Mouse (Mus musculus) liver, embryonic 11.5 days (tissue): ENCODE measurements at regions not wholly inside any gene's neighbourhood (a gene's known extent, or its start where the extent isn't known, plus 50 kb on each side); places are given as distances from the start of the nearest gene placed in this dataset.

Experiments used
- ATAC-seq: fragments of 200-750 bp; cut with Nextera tagmentation; replicated peaks from 2 replicates; pipeline ENCODE4 v1.8.0; 2017; ENCODE audit warnings: moderate number of reproducible peaks, mild to moderate bottlenecking, moderate TSS enrichment, moderate library complexity; ENCODE audit not compliant: low FRiP score
- DNase-seq: peaks from one replicate; pipeline ENCODE4 v3.0.0-alpha.2; 2017; ENCODE audit warnings: low spot score
- H3K27ac ChIP-seq: fragments of 300-500 bp; sonication (generic); 2 replicates; pipeline ENCODE4 v1.5.1; 2014; ENCODE audit warnings: mild to moderate bottlenecking, low read depth, low read length, control low read depth
- H3K27me3 ChIP-seq: fragments of 300-500 bp; sonication (generic); replicated peaks from 2 replicates; pipeline ENCODE4 v1.6.1; 2014; ENCODE audit warnings: low read length, mixed read lengths; ENCODE audit not compliant: control insufficient read depth, insufficient read depth
- H3K36me3 ChIP-seq: fragments of 300-500 bp; sonication (generic); 2 replicates; pipeline ENCODE4 v1.6.1; 2014; ENCODE audit warnings: mild to moderate bottlenecking, low read length, moderate library complexity, mixed read lengths; ENCODE audit not compliant: control insufficient read depth, insufficient read depth
- H3K4me1 ChIP-seq: fragments of 300-500 bp; sonication (generic); replicated peaks from 2 replicates; pipeline ENCODE4 v1.6.1; 2014; ENCODE audit warnings: low read length, mixed read lengths; ENCODE audit not compliant: control insufficient read depth, insufficient read depth
- H3K4me2 ChIP-seq: fragments of 300-500 bp; sonication (generic); 2 replicates; pipeline ENCODE4 v1.6.1; 2014; ENCODE audit warnings: mild to moderate bottlenecking, control low read depth, moderate library complexity
- H3K4me3 ChIP-seq: fragments of 300-500 bp; sonication (generic); 2 replicates; pipeline ENCODE4 v1.5.1; 2014; ENCODE audit warnings: low read depth, low read length, control low read depth
- H3K9ac ChIP-seq: fragments of 300-500 bp; sonication (generic); 2 replicates; pipeline ENCODE4 v1.6.1; 2014; ENCODE audit warnings: low read depth, low read length, control low read depth
- H3K9me3 ChIP-seq: fragments of 300-500 bp; sonication (generic); 2 replicates; pipeline ENCODE4 v1.6.1; 2016; ENCODE audit warnings: low read length, inconsistent platforms, mixed read lengths; ENCODE audit not compliant: control insufficient read depth
- WGBS: fragments of 180-500 bp; shearing (Covaris S2); extraction: QIAGEN DNeasy Blood & Tissue Kit; methylation state at CpG from one replicate; pipeline ENCODE4 v1.1.7; 2014; 5-methylcytosine and 5-hydroxymethylcytosine counted together

DNA sequence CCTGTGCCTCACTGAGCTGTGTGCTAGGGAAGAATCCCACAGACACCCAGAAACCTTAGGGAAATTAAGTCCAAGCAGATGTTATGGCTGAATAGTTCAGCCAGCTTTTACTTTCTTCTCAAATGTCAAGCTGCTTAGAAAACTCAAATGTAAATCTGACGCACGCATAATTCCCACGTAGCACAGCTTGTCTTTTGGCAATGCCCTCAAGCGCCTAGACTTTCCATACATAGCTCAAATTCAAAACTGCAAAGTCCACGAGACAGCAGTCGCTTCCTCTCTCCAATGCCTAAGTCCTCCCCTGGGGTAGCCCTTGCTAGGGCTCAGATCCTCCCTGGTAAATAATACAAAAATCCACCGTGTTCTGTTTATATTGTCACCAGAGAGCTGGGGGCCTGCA is 115.8 kb upstream of the Dhrs4 start:
- 77% methylated on average over 7 of the region's 7 CpGs for WGBS
- no peak overlapping the region for H3K27ac ChIP-seq
- no peak for ATAC-seq

DNA sequence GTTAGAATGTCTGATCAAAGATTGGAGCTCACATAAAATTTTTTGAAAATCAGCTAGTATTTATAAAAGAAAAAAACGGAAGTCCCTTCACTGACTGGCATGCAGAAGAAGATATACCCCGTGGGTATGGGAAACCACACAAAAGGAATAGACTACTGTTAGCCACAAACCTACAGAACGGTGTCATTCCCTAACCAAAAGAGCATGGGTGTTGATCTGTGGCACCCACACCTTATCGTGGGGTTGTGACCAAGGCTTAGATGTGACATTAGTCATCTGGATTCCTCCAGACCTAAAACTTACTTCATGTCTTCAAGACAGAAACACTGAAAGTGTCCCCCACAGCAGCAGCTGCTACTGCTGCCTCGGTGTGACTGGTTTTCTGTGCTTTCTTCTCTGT is 108.2 kb upstream of the Dhrs4 start:
- Histone ChIP-seq H3K27me3 (no peaks in the 10 kb centered on the region), H3K27ac (no peak overlapping the region), H3K4me1 (no peaks in the 10 kb centered on the region), H3K9me3 (no peaks in the 10 kb centered on the region), H3K4me3 (no peak overlapping the region), H3K36me3 (no peaks in the 10 kb centered on the region), H3K4me2 (no peak overlapping the region), H3K9ac (no peak overlapping the region)
- ATAC-seq (no peak), DNase-seq (no peak)
- WGBS: 53% methylated on average over 5 of the region's 5 CpGs

More for the DNA sequence above, 115.8 kb upstream of the Dhrs4 start:
- Histone ChIP-seq H3K4me2 (no peak overlapping the region), H3K4me3 (no peak overlapping the region), H3K36me3 (no peaks in the 10 kb centered on the region), H3K27me3 (no peaks in the 10 kb centered on the region), H3K9ac (no peak overlapping the region), H3K4me1 (no peaks in the 10 kb centered on the region), H3K9me3 (no peaks in the 10 kb centered on the region)
- DNase-seq: no peak

GRCm38 (mm10) chr14:55372960-55373359 is 105.6 kb upstream of the Dhrs4 start:
- Histone ChIP-seq H3K4me3 (no peak overlapping the region), H3K4me2 (no peak overlapping the region), H3K9ac (no peak overlapping the region), H3K36me3 (no peaks in the 10 kb centered on the region), H3K27ac (no peak overlapping the region), H3K27me3 (no peaks in the 10 kb centered on the region), H3K4me1 (no peaks in the 10 kb centered on the region), H3K9me3 (no peaks in the 10 kb centered on the region)
- ATAC-seq (no peak), DNase-seq (no peak)
- 84% methylated on average over 5 of the region's 5 CpGs for whole genome bisulfite sequencing

- no peaks in the 10 kb centered on the region for H3K36me3 ChIP-seq
- H3K27ac ChIP-seq: no peak overlapping the region
- H3K27me3 ChIP-seq: no peaks in the 10 kb centered on the region
- H3K9me3 ChIP-seq: no peaks in the 10 kb centered on the region
- H3K4me1 ChIP-seq: no peaks in the 10 kb centered on the region
- DNase-seq (no peak), ATAC-seq (no peak)
- 54% methylated on average over 6 of the region's 6 CpGs for WGBS
- H3K9ac ChIP-seq: no peak overlapping the region
- no peak overlapping the region for H3K4me2 ChIP-seq
- H3K4me3 ChIP-seq: no peak overlapping the region
These were observed 91.8 kb upstream of the Dhrs4 start for GRCm38 (mm10) chr14:55386773-55387172.

DNA sequence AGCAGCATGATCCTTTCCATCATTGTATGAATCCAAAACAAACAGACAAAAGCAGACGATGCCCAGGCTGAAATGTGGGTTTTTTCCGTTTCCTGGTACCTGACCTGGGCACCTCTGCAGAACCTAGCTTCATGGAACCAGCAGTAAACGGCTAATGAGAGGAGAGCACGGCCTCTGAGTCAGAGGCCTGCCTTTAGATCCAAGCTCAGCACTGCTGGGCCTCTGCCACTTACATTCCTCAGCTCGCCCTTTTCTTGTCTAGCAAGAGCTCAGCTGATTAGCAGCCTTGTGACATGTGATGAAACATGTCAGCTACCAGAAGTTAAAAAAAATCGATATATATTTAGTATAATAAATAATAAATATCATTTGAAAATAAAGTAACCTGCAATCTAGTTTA is 91.2 kb upstream of the Dhrs4 start:
- Histone ChIP-seq H3K9ac (no peak overlapping the region), H3K4me3 (no peak overlapping the region), H3K36me3 (no peaks in the 10 kb centered on the region), H3K27me3 (no peaks in the 10 kb centered on the region), H3K4me2 (no peak overlapping the region), H3K27ac (no peak overlapping the region), H3K9me3 (no peaks in the 10 kb centered on the region), H3K4me1 (peaks cover 1% of the 10 kb centered on the region)
- ATAC-seq (no peak), DNase-seq (no peak)
- WGBS: 65% methylated on average over 6 of the region's 6 CpGs

DNA sequence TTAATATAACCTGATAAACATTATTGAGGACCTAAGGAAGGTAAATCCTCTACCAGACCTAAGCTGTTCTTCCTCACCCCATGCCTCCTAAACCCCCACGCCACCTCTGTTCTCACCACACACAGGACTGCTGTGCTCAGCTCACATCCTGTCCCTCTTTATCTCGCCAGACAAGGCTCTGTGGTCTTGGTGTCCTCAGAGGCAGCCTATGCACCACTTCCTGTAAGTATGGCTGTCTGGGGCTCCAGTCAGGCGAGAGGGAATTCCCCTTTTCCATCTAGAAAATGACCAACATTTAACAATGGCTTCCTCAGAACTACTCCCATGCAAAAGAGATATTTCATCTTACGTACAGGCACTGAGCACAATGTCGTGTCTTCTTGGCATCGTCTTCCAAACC is 86.2 kb upstream of the Dhrs4 start:
- no peaks in the 10 kb centered on the region for H3K36me3 ChIP-seq
- no peak overlapping the region; the same call in 1 of the 2 replicates for H3K27ac ChIP-seq
- WGBS: 28% methylated on average over 6 of the region's 6 CpGs
- no peak overlapping the region for H3K4me3 ChIP-seq
- H3K9ac ChIP-seq: no peak overlapping the region
- H3K4me1 ChIP-seq: peaks cover 7% of the 10 kb centered on the region
- no peaks in the 10 kb centered on the region for H3K9me3 ChIP-seq
- 0 out of 2 replicates have a peak overlapping the region, but pooled peaks have one; percentile 36 for H3K4me2 ChIP-seq
- no peaks in the 10 kb centered on the region for H3K27me3 ChIP-seq
- peak; percentile 86 for ATAC-seq
- DNase-seq: peak; percentile 54

DNA sequence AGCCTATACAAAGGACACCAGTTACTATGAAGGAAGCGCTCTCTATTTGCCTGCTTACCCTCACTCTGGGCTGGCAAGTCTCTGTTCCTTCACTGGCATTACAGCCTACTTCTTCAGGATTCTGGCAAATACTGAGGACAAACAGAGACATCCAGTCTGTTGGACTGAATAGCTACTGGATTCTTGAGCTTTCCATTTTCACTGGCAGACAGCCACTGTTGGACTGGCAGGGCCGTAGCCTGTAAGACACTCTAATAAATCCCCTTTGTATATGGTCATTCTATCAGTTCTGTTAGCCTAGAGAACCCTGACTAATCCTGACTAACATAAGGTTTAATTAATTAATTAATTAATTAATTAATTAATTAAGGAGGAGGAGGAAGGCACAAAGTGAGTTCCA is 72.4 kb upstream of the Dhrs4 start:
- no peak overlapping the region for H3K9ac ChIP-seq
- H3K9me3 ChIP-seq: no peaks in the 10 kb centered on the region
- no peak for ATAC-seq
- no peaks in the 10 kb centered on the region for H3K4me1 ChIP-seq
- 89% methylated on average over 2 of the region's 2 CpGs for WGBS
- H3K4me2 ChIP-seq: no peak overlapping the region
- H3K4me3 ChIP-seq: no peak overlapping the region
- no peak for DNase-seq
- no peak overlapping the region for H3K27ac ChIP-seq
- no peaks in the 10 kb centered on the region for H3K27me3 ChIP-seq
- H3K36me3 ChIP-seq: no peaks in the 10 kb centered on the region
